Mouse (Mus musculus) liver, embryonic 14.5 days (tissue): ENCODE results near the gene Fads3.

Experiments used
- CTCF ChIP-seq: IDR thresholded peaks from 2 replicates; pipeline ENCODE4 v1.5.1; 2016; ENCODE audit warnings: antibody characterized with exemption, low read depth, control low read depth
- EP300 ChIP-seq: IDR thresholded peaks from 2 replicates; pipeline ENCODE4 v1.6.1; 2016; ENCODE audit warnings: antibody characterized with exemption, low read depth

- TF ChIP-seq CTCF = 0 out of 2 replicates have a peak, but pooled peaks have one; percentile 2
- no peak for TF ChIP-seq EP300
Measured at GRCm38 (mm10) chr19:10017637-10018526, 23.5 kb upstream of the Fads3 start.
